Mouse (Mus musculus) monocyte, adult 5-6 weeks (primary cell): Measurements from ENCODE around the gene Gimap7. TPM values are rescaled to one million over a fixed set of nuclear protein-coding genes. Genes with fewer than 3 reads are reported as not detected.
A peak's percentile ranks its signal among the peaks of the same experiment; 100 is the strongest.

Source experiments
- ATAC-seq: fragments of 153-309, 156-312 bp; replicated peaks from 2 replicates; pipeline ENCODE4 v1.8.0; 2017; ENCODE audit warnings: mild to moderate bottlenecking; ENCODE audit not compliant: low TSS enrichment, insufficient number of reproducible peaks, severe bottlenecking, poor library complexity, low FRiP score
- total RNA-seq: library from RNA; stranded (forward); fragments of 200-1000, 200-491, 200-594 nt; gene quantifications from 3 replicates; pipeline ENCODE4 v1.2.3, GENCODE M21; 2017

The Gimap7 gene
- total RNA-seq, 1 experiment from 2014 or later, result 74.1 TPM

DNA sequence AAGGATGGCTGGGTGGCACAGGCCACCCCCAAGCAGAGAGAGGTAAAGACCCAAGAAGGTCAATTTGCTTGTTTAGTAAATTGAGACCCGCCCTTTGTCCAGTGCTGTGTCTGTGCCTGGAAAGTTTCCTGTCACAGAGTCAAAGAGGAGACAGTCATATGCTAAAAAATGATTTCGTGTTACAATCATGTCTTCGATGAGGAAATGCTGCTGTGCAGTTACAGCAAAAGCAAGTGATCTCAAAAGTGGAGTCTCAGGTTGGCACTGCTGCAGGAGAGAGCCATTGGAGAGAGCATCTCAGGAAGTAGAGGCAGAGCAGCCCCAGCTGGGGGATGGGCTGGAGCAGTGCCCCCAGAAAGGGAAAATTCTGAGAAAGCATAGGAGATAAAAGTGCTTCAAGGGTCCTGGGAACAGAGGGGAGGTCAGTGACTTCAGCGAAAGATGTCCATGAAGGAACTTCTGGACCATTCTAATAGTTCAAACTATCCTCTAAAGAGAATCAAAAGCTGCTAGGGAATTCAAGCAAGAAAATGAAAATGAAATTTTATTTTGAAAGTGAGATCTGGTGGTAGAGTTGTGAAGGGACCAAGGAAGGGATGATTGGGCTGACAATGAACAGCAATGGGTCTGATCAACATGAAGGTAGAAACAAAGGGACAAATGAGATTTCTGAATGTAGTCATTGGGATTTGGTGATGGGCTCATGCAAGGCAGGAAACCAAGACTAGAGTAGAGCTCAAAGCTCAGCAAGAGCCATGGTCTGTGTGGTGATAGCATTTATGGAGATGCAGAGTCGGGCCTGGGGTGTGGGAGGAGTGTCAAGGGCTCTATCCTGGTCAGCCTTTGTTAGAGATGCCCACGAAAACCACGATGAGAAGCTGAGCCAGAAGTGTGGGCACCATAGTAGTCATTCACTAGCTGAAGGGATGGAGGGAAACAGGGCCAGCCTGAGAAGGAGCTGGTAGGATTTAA lies 32.4 kb upstream of the Gimap7 start:
- no peak for ATAC-seq

DNA sequence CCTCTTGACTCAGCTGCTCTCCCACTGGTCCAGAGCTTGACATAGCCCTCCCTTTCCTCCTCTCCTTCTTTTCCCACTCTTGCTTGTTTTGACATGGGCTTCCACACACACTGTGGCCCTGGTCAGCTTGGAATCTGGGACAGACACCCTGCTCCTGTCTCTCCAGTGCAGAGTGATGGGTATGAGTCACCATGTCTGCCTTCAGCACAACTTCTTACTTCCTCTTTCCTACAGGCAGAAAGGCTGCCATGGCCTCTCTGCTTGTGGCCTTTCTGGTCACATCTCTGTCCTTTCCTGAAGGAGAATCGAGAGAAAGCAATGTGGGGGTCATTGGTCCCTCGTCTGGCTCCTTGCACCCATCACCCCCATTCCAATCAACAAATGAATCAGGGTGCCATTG lies 31.3 kb upstream of the Gimap7 start:
- ATAC-seq, result peak; percentile 52

GRCm38 (mm10) chr6:48689320-48689719 lies 29.1 kb upstream of the Gimap7 start:
- no peak for ATAC-seq

- ATAC-seq, result peak; percentile 45; the same call in 1 of the 2 replicates
Measured at GRCm38 (mm10) chr6:48692962-48693361, 25.5 kb upstream of the Gimap7 start.

DNA sequence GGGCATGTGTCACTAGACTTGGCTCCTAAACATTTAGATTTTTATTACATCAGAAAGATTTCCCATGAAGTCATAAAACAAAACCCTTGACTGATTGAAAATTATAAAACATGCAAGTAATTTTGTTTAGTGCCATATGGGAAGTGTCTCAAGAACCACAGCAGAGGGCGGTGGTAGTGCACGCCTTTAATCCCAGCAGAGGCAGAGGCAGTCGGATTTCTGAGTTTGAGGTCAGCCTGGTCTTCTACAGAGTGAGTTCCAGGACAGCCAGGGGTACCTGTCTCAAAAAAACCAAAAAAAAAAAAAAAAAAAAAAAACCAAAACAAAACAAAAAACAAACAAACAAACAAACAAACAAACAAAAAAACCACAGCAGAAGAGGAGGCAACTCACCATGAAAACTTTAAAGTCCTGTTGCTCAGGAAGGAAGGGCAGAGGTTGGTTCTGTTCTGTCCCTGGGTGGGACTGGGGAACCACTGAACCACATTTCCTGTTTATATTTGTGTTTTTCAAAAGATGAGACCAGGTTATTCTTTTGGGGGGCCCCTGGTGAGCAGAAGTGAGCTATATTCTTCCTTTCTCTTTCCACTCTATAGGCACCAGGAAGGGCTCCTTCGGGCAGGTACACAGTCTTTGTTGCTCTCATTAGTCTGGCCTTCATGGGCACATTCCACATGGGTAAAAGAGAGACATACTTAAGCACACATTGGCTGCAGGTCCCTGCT lies 21.4 kb upstream of the Gimap7 start:
- no peak for ATAC-seq

DNA sequence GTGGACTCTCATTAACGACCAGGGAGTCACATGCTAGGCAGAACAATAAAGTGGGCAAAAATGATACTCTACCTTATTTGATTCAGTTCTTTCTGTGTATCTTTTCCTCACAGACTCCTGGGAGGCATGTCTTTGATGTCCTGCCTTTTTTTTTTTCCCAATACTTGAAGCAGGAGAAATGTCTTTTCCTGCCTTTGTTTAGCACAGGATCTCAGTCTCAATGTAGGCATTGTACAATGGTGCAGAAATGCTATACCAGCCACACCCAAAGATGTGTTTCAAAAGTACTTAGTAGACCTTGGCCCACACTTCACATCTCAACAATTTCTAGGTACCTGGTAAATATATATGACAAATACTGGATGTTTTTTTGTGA lies 20.9 kb upstream of the Gimap7 start:
- no peak for ATAC-seq

GRCm38 (mm10) chr6:48698066-48698856 lies 20.2 kb upstream of the Gimap7 start:
- ATAC-seq, result no peak

- ATAC-seq, result no peak
Measured at GRCm38 (mm10) chr6:48698888-48699287, 19.5 kb upstream of the Gimap7 start.

DNA sequence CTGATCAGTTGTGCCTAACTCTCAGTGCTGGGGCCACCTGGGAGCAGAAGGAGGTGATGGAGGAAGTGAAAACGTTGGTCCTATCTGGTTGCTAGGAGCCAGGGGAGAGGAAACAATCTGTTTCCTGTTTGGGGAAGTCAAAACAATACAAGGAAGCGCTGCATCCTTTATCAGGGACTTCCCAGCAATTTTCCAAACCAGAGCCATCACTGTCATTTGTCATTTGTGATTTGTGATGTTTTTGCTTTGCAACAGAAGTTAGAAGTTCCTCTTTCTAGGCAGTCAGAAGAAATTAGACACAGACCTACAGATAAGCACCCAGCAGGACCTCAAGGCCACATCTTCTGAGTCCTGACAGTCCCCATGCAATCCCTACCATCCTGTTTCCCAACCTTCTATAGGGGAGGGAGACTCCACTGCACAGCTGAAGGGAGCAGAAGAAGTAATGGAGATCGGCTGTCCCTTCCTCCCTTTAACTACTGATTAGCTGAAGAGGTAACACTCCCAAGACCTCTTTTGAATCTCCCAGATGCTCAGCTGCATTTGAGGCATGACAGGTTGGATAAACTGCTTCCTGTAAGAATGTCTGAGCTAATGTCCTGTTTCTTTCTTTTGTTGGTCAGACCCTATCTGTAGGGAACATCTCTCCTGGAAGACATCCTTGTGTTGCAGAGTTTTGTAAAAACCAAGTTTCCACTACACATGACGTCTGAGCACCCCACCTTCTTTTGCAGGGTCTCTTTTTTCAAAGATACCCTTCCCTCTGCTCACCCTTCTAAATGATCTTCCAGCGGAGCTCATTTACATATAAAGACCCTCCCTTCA lies 18.0 kb upstream of the Gimap7 start:
- peak; percentile 37; the same call in 1 of the 2 replicates for ATAC-seq

GRCm38 (mm10) chr6:48702146-48702545 lies 16.3 kb upstream of the Gimap7 start:
- ATAC-seq, result no peak

DNA sequence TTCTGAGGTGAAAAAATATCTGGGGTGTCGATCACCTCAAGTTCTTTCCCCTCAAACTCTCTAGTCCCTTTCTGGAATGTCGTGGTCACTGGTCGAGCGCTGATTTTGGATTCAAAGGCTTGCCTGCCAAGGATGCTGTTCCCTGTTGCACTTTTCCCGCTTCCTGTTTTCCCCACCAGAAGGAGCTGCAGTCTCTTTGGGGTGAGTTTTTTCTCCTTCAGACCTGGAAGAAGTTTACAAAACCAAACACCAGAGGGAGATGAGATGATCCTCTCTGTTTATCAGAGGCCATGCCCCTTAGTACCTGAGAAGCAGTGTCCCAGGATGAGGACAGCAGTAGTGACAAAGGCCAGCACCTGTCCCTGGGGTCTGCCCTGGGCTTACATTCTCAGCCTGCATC lies 15.8 kb upstream of the Gimap7 start:
- no peak for ATAC-seq

DNA sequence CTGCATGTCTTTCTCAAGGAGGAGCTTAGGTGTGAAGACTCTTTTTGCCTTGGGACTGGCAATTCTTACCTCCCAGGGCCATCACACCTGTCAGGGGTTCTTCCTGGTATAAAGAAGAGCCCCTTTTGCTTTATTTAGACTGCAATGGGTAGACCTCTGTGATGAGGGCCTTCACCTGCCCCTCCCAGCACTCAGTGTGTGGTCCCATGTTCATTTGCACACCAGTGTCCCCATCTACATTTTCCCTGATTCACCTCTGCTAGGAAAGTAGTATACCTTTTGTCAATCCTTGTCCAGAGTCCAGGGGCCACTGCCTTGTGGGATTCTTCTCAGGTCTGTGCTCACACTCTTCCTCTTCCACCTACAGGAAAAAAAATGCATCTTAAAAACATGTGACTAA lies 14.3 kb upstream of the Gimap7 start:
- no peak for ATAC-seq

- ATAC-seq, result no peak
Measured at GRCm38 (mm10) chr6:48706130-48706529, 12.3 kb upstream of the Gimap7 start.

DNA sequence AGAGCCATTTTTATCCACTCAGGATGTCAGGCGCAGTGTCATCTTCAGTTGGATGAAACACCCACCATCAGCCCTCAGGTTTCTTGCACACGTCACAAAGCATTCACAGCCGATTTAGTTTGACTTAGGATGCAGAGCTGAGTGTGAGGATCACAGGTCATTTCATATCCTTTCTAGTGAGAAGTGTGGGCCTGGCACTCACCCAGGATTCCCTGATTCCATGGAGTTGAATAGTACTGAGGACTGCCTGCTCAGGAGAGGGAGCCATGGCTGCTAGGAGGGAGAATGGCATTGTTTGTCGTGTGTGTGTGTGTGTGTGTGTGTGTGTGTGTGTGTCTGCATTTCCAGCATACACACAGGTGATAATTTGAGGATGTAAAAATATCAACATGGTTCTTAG lies 1.9 kb downstream of the Gimap7 start:
- ATAC-seq, result no peak

DNA sequence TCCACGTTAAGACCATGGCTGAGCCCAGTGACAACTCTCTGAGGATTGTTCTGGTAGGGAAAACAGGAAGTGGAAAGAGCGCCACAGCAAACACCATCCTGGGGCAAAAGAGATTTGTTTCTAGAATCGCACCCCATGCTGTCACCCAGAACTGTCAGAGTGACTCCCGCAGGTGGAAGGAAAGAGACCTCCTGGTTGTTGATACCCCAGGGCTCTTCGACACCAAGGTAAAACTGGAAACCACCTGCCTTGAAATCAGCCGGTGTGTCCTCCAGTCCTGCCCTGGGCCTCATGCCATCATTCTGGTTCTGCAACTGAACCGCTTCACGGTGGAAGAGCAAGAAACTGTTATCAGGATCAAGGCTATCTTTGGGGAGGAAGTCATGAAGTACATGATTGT lies 5.0 kb downstream of the Gimap7 start:
- ATAC-seq, result no peak

DNA sequence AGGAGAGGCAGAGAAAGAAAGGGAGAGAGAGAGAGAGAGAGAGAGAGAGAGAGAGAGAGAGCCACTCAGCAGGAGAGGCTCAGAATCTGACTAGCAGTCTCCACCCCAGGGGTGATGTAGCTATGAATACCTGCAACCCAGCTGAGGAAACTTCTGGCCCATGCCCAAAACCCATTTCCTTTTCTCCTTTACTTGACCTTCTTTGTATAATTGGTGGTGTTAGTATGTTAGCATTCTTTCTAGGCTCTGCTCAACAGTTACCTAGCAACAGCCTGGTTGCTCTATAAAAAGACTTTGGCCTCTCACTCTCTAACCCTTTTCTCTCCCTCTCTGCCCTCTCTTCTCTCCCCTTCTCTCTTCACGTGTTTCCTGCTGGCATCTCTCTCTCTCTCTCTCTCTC lies 7.1 kb downstream of the Gimap7 start:
- ATAC-seq, result peak; percentile 44

DNA sequence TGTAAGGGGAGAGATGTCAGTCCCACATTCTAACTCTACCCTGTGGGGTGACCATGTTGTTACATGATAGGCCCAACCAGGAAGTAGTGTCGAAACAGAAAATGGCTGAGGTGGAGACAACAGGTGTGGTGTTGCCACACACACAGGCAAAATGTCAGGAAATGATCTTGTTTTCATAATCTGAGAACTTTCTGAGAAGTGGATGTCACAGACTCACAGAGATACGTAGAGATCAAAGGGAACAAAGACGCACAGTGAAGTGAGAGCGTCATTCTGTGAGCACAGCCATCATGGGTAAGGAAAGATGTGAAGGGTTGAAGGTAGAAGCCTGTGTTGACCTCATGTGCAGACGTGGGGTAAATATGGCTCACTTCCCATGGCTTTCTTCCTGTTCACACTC lies 9.3 kb downstream of the Gimap7 start:
- ATAC-seq, result peak; percentile 36; the same call in 1 of the 2 replicates

DNA sequence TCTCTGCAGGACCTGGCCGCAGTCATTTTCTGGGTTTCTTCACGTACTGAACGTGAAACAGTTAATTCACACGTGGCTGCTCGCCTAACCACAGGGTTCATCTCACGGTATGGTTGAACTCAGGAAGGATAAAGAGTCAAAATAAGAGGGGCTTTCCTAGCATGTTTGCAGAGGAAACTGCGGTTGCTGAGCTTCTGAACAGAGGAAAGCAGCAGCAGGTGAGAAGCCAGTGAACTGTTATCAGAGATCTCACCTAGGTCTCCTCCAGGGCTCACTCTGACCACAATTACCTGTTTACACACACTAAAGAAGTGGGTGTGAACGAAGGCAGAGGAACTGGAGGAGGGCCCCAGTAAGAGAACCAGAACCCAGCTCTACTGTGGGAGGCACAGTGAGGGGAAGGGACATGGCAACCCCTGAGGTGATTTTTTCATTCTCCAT lies 14.5 kb downstream of the Gimap7 start:
- ATAC-seq, result peak; percentile 83
